ENCODE assay signal across 9 mouse cellular contexts in genomic region chr4:155283585-155283984, GRCm38 (mm10). TPM values are rescaled to one million over a fixed set of nuclear protein-coding genes. Genes with fewer than 3 reads are reported as not detected.
DNase-seq lines count a peak whose midpoint lies in the region; ATAC-seq and TF ChIP-seq lines count a peak whose summit lies in the region.
"Had no signal": no experiment of that assay in that cellular context is flagged by ENCODE, and none has a peak within 500 bp of the region (broad histone marks: within the 10 kb centered on the region; RNA-seq: fewer than 3 reads in every experiment).

No protein-coding gene starts in this region.

- peaks cover 7% of the 10 kb centered on the region; the same call in 1 of the 2 replicates for H3K36me3 ChIP-seq in hindbrain, embryonic 12.5 days
- H3K36me3 ChIP-seq in neural tube, embryonic 13.5 days = peaks cover 31% of the 10 kb centered on the region

- no peak for TF ChIP-seq POLR2A in cerebellum, adult 2 months (IDR thresholded peaks at IDR 0.05; ENCODE audit: borderline replicate concordance, insufficient read depth, low read length)

- H3K4me2 ChIP-seq in hindbrain, embryonic 12.5 days (replicated peaks) = peak overlapping the region; percentile 16; the same call in 1 of the 2 replicates
- peak overlapping the region; percentile 16; the same call in 1 of the 2 replicates for H3K4me2 ChIP-seq in neural tube, embryonic 13.5 days

- ATAC-seq in cerebellum, adult (ENCODE audit: insufficient number of reproducible peaks, low FRiP score, low TSS enrichment) = no peak
- no peak for ATAC-seq in hindbrain, embryonic 12.5 days (ENCODE audit: low FRiP score)
- ATAC-seq in neural tube, embryonic 13.5 days (ENCODE audit: low read depth) = 0 out of 2 replicates have a peak, but pooled peaks have one; percentile 25
- no peak for ATAC-seq in megakaryocyte-erythroid progenitor cell, adult 5-6 weeks (replicated peaks; ENCODE audit: low FRiP score, low TSS enrichment, poor library complexity, severe bottlenecking)
- ATAC-seq: activated CD4-positive, CD25-positive, alpha-beta regulatory T cell, adult 4 months had no signal

- WGBS in cerebellum, adult 2 months = 12% methylated on average over 9 of the region's 9 CpGs
- 72% methylated on average over 9 of the region's 9 CpGs for WGBS in hindbrain, embryonic 12.5 days
- WGBS in neural tube, embryonic 13.5 days = 61% methylated on average over 9 of the region's 9 CpGs

- H3K9me3 ChIP-seq in hindbrain, embryonic 12.5 days (replicated peaks) = no peaks in the 10 kb centered on the region
- no peaks in the 10 kb centered on the region for H3K9me3 ChIP-seq in neural tube, embryonic 13.5 days

- H3K27me3 ChIP-seq in cerebellum, adult 2 months (ENCODE audit: control insufficient read depth, insufficient read depth, low read length) = no peaks in the 10 kb centered on the region
- no peaks in the 10 kb centered on the region for H3K27me3 ChIP-seq in hindbrain, embryonic 12.5 days
- no peaks in the 10 kb centered on the region for H3K27me3 ChIP-seq in neural tube, embryonic 13.5 days

- no peak overlapping the region for H3K9ac ChIP-seq in hindbrain, embryonic 12.5 days
- H3K9ac ChIP-seq in neural tube, embryonic 13.5 days = 0 out of 2 replicates have a peak overlapping the region, but pooled peaks have one; percentile 23

- no peak for TF ChIP-seq CTCF in cerebellum, adult 2 months (IDR thresholded peaks at IDR 0.05; ENCODE audit: borderline replicate concordance, insufficient read depth, low read depth, low read length)

- no peak overlapping the region for H3K4me3 ChIP-seq in cerebellum, adult 2 months (replicated peaks; ENCODE audit: insufficient read depth, low read depth, low read length)
- H3K4me3 ChIP-seq in hindbrain, embryonic 12.5 days = no peak overlapping the region
- no peak overlapping the region for H3K4me3 ChIP-seq in neural tube, embryonic 13.5 days

- H3K27ac ChIP-seq in cerebellum, adult 2 months (ENCODE audit: insufficient read depth, low read length) = peak overlapping the region; percentile 94
- H3K27ac ChIP-seq in hindbrain, embryonic 12.5 days = peak overlapping the region; percentile 73
- H3K27ac ChIP-seq in neural tube, embryonic 13.5 days (replicated peaks) = peak overlapping the region; percentile 83

- peaks cover 77% of the 10 kb centered on the region for H3K4me1 ChIP-seq in cerebellum, adult 2 months (ENCODE audit: control insufficient read depth, insufficient read depth, low read length)
- H3K4me1 ChIP-seq in hindbrain, embryonic 12.5 days = peaks cover 44% of the 10 kb centered on the region
- peaks cover 41% of the 10 kb centered on the region for H3K4me1 ChIP-seq in neural tube, embryonic 13.5 days (replicated peaks)

- peak; percentile 74 to 81 for DNase-seq in cerebellum, adult 2 months
- DNase-seq in left cerebral cortex, postnatal 4 days = peak; percentile 29
- no peak for DNase-seq in left cerebral cortex, postnatal 10 days (ENCODE audit: extremely low spot score in 1 of 2, low spot score in 2 of 2)
- no peak for DNase-seq in urinary bladder, postnatal 36 days (ENCODE audit: low spot score in 2 of 2)

- intact Hi-C loops in left cerebral cortex, postnatal 4 days (cut with DNase I) = no loop called here
- intact Hi-C loops in left cerebral cortex, postnatal 10 days (cut with DNase I) = no loop called here

RNA-seq across cellular contexts. Expression of gene Faap20, which starts 34.0 kb away (rescaled TPM):
- polyA plus RNA-seq in cerebellum, adult 2 months (2012; rRNA removed) = 94.5 and 109 TPM in 2 replicates
- total RNA-seq in left cerebral cortex, postnatal 4 days (2021) = 10 to 100 TPM; 32.1 to 33.0 TPM
- total RNA-seq in left cerebral cortex, postnatal 10 days (2021) = 10 to 100 TPM; 25.4 to 26.2 TPM
- 90.8 and 98.6 TPM in 2 replicates for polyA plus RNA-seq in hindbrain, embryonic 12.5 days (2016; fragmentation: Nextera tagmentation; extraction: Ambion mirVana)
- polyA plus RNA-seq in neural tube, embryonic 13.5 days (2015; fragmentation: Nextera tagmentation; extraction: Ambion mirVana) = 76.3 and 84.2 TPM in 2 replicates
- 25.6 and 41.4 TPM in 2 replicates for total RNA-seq in megakaryocyte-erythroid progenitor cell, adult 5-6 weeks (2014; fragmentation: Nextera tagmentation)
- 16.8 and 17.0 TPM in 2 replicates for total RNA-seq in megakaryocyte-erythroid progenitor cell, adult 5-6 weeks (2017)

Comparison
In these comparisons a context has a peak if more than half of its experiments do, and no peak if none do; other contexts are left out.
1. DNase-seq: peak in cerebellum, adult 2 months (2 of 2) and left cerebral cortex, postnatal 4 days (single experiment); none in left cerebral cortex, postnatal 10 days (0 of 2) and urinary bladder, postnatal 36 days (0 of 2).
2. Peak in every context shown above with its lines, with median percentiles within 50 percentile points of each other: H3K27ac ChIP-seq.